Mouse (Mus musculus) testis, postnatal 14 days (tissue): ENCODE results near the gene Rab5if.
"Not testable (repeated sequence)": the region's sequence is repeated elsewhere in the genome, so short reads cannot be mapped to it uniquely, and the experiment has no call there.

Experiments used
- DNase-seq: peaks from one replicate; pipeline ENCODE4 v3.0.0; 2021; ENCODE audit warnings: low spot score

The Rab5if gene

GRCm38 (mm10) chr2:156887017-156887416, 24.1 kb downstream of the Rab5if start, which contains the start of gene Sla2:
TSS of gene Sla2 (minus strand) at chr2:156887192.
- DNase-seq = no peak

- no peak for DNase-seq
Observed at GRCm38 (mm10) chr2:156888490-156888889, 25.6 kb downstream of the Rab5if start.

- no peak for DNase-seq
Observed at GRCm38 (mm10) chr2:156892240-156892639, 29.3 kb downstream of the Rab5if start.

GRCm38 (mm10) chr2:156892821-156893220, 29.9 kb downstream of the Rab5if start:
- DNase-seq = no peak

- DNase-seq = no peak
Observed at GRCm38 (mm10) chr2:156894496-156895265, 31.8 kb downstream of the Rab5if start.

GRCm38 (mm10) chr2:156896384-156896914, 33.5 kb downstream of the Rab5if start:
- no peak for DNase-seq

- no peak for DNase-seq
Observed at GRCm38 (mm10) chr2:156897034-156897433, 34.1 kb downstream of the Rab5if start.

GRCm38 (mm10) chr2:156898374-156898773, 35.4 kb downstream of the Rab5if start:
- no peak for DNase-seq

GRCm38 (mm10) chr2:156899184-156899583, 36.3 kb downstream of the Rab5if start:
- DNase-seq = no peak

GRCm38 (mm10) chr2:156901344-156901743, 38.4 kb downstream of the Rab5if start:
- DNase-seq = no peak

- DNase-seq = no peak
Observed at GRCm38 (mm10) chr2:156901883-156902282, 39.0 kb downstream of the Rab5if start.

- DNase-seq = not testable (repeated sequence)
Observed at GRCm38 (mm10) chr2:156902411-156902810, 39.5 kb downstream of the Rab5if start.

GRCm38 (mm10) chr2:156903367-156903766, 40.4 kb downstream of the Rab5if start:
- DNase-seq = no peak

GRCm38 (mm10) chr2:156904976-156905717, 42.2 kb downstream of the Rab5if start:
- no peak for DNase-seq

GRCm38 (mm10) chr2:156905931-156906330, 43.0 kb downstream of the Rab5if start:
- not testable (repeated sequence) for DNase-seq

- DNase-seq = no peak
Observed at GRCm38 (mm10) chr2:156913191-156913590, 50.3 kb downstream of the Rab5if start.

- no peak for DNase-seq
Observed at GRCm38 (mm10) chr2:156915559-156915958, 52.6 kb downstream of the Rab5if start.

- no peak for DNase-seq
Observed at GRCm38 (mm10) chr2:156916419-156917125, 53.6 kb downstream of the Rab5if start.

GRCm38 (mm10) chr2:156918562-156918961, 55.6 kb downstream of the Rab5if start:
- DNase-seq = no peak

- DNase-seq = not testable (repeated sequence)
Observed at GRCm38 (mm10) chr2:156919191-156919590, 56.3 kb downstream of the Rab5if start.

- no peak for DNase-seq
Observed at GRCm38 (mm10) chr2:156919796-156920195, 56.9 kb downstream of the Rab5if start.

- DNase-seq = no peak
Observed at GRCm38 (mm10) chr2:156923057-156923456, 60.1 kb downstream of the Rab5if start.
